Mouse (Mus musculus) heart, embryonic 16.5 days (tissue): ENCODE results near the gene Cadm1. TPM values are rescaled to one million over a fixed set of nuclear protein-coding genes. Genes with fewer than 3 reads are reported as not detected.

Experiments
- ATAC-seq: fragments of 200-750 bp; cut with Nextera tagmentation; replicated peaks from 2 replicates; pipeline ENCODE4 v1.8.0; 2017; ENCODE audit warnings: moderate number of reproducible peaks; ENCODE audit not compliant: insufficient read depth, low FRiP score; ENCODE audit errors: extremely low read depth
- H3K27ac ChIP-seq: fragments of 300-500 bp; sonication (generic); 2 replicates; pipeline ENCODE4 v1.5.1; 2014; ENCODE audit warnings: mild to moderate bottlenecking, low read length, control low read depth, moderate library complexity
- H3K27me3 ChIP-seq: fragments of 300-500 bp; sonication (generic); 2 replicates; pipeline ENCODE4 v1.6.1; 2014; ENCODE audit warnings: low read length, mixed read lengths; ENCODE audit not compliant: control insufficient read depth, insufficient read depth
- H3K36me3 ChIP-seq: fragments of 300-500 bp; sonication (generic); 2 replicates; pipeline ENCODE4 v1.6.1; 2014; ENCODE audit not compliant: control insufficient read depth, insufficient read depth
- H3K4me1 ChIP-seq: fragments of 300-500 bp; sonication (generic); 2 replicates; pipeline ENCODE4 v1.6.1; 2014; ENCODE audit warnings: low read length, mixed read lengths; ENCODE audit not compliant: control insufficient read depth, insufficient read depth
- H3K4me2 ChIP-seq: fragments of 300-500 bp; sonication (generic); 2 replicates; pipeline ENCODE4 v1.6.1; 2014; ENCODE audit warnings: low read depth, mild to moderate bottlenecking, control low read depth, low read length
- H3K4me3 ChIP-seq: fragments of 300-500 bp; sonication (generic); 2 replicates; pipeline ENCODE4 v1.5.1; 2014; ENCODE audit warnings: mild to moderate bottlenecking, control low read depth, low read length
- H3K9ac ChIP-seq: fragments of 300-500 bp; sonication (generic); 2 replicates; pipeline ENCODE4 v1.6.1; 2014; ENCODE audit warnings: low read length, control low read depth
- H3K9me3 ChIP-seq: fragments of 300-500 bp; sonication (generic); replicated peaks from 2 replicates; pipeline ENCODE4 v1.6.1; 2016; ENCODE audit warnings: low read length; ENCODE audit not compliant: control insufficient read depth
- WGBS: fragments of 180-500 bp; shearing (Covaris S2); extraction: QIAGEN DNeasy Blood & Tissue Kit; methylation state at CpG from one replicate; pipeline ENCODE4 v1.1.7; 2014; 5-methylcytosine and 5-hydroxymethylcytosine counted together
- polyA plus RNA-seq: library from polyadenylated mRNA; unstranded; fragments of >200 nt; fragmentation: Nextera tagmentation; extraction: Ambion mirVana; gene quantifications from 2 replicates; pipeline ENCODE4 v1.2.1, GENCODE M21; 2015

The Cadm1 gene
- polyA plus RNA-seq, 1 experiment from 2014 or later = 12.7 TPM

DNA sequence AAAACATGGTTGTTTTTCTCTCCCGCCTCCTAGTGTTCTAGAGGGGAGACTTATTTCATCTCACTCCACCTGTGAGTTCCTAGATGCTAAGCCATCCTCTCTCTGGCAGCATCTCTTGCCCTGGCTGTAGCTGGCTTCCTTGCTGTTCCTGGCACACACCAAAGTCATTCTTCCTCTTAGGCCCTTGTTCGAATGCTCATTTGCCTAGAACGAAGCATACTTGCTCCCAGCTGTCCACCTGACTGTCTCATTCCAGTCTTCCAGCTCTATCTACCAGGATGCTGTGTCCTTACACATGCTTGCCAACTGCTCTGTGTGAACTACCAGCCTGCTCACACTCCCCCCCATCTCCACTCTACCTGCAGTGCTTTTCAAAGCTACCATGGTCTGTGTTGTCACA, 211.8 kb downstream of the Cadm1 start:
- H3K4me1 ChIP-seq = no peaks in the 10 kb centered on the region; the same call in 1 of the 2 replicates
- no peaks in the 10 kb centered on the region for H3K36me3 ChIP-seq
- no peaks in the 10 kb centered on the region for H3K27me3 ChIP-seq
- no peak for ATAC-seq
- H3K4me3 ChIP-seq = no peak overlapping the region
- no peak overlapping the region for H3K4me2 ChIP-seq
- H3K27ac ChIP-seq = no peak overlapping the region
- H3K9ac ChIP-seq = no peak overlapping the region
- WGBS = 89% methylated on average over 3 of the region's 3 CpGs
- no peaks in the 10 kb centered on the region for H3K9me3 ChIP-seq

DNA sequence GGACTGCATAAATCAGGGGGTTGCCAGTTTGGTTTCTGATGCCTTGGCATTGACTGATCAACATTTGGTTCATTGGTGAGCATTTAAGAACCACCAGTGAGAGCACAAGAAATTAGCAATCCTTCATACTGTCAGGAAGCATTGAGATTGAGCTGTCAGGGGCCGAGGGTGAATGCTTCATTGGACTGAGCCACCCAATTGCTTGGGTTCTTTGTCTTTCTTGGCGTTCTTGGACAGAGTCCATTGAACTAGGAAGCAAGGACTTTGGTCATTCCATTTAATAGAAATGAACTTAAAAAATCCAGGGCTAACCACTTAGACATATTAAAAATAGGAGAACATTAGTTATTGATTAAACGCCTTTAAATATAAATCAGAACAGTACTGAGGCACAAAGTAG, 214.9 kb downstream of the Cadm1 start:
- no peaks in the 10 kb centered on the region for H3K4me1 ChIP-seq
- H3K27ac ChIP-seq = no peak overlapping the region
- H3K4me3 ChIP-seq = no peak overlapping the region
- no peak overlapping the region for H3K4me2 ChIP-seq
- 87% methylated on average over 3 of the region's 3 CpGs for WGBS
- no peaks in the 10 kb centered on the region for H3K27me3 ChIP-seq
- no peak for ATAC-seq
- no peaks in the 10 kb centered on the region for H3K9me3 ChIP-seq
- no peaks in the 10 kb centered on the region for H3K36me3 ChIP-seq
- no peak overlapping the region for H3K9ac ChIP-seq

DNA sequence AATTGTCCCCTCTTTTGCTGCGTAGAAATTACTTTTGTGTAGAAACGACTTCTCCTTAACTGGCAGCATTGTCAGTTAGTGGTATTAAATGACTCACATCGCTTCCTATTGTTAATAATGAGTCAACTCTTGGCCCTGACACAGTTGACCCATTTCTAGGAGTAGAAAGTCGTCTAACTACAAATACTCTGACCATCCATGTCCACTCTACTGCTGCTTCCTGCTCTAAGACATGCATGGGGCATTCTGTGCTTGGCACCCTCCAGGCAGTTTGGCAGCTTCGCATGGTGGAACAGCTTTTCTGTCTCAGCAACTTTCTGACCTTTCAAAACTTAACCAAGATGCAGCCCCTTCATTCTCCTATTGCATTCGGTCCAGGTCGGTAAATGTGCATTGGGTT, 215.7 kb downstream of the Cadm1 start:
- H3K27me3 ChIP-seq = no peaks in the 10 kb centered on the region
- no peak for ATAC-seq
- no peak overlapping the region for H3K27ac ChIP-seq
- H3K4me2 ChIP-seq = no peak overlapping the region
- no peaks in the 10 kb centered on the region for H3K9me3 ChIP-seq
- no peak overlapping the region for H3K9ac ChIP-seq
- 83% methylated on average over 7 of the region's 7 CpGs for WGBS
- no peak overlapping the region for H3K4me3 ChIP-seq
- H3K4me1 ChIP-seq = no peaks in the 10 kb centered on the region
- no peaks in the 10 kb centered on the region for H3K36me3 ChIP-seq

DNA sequence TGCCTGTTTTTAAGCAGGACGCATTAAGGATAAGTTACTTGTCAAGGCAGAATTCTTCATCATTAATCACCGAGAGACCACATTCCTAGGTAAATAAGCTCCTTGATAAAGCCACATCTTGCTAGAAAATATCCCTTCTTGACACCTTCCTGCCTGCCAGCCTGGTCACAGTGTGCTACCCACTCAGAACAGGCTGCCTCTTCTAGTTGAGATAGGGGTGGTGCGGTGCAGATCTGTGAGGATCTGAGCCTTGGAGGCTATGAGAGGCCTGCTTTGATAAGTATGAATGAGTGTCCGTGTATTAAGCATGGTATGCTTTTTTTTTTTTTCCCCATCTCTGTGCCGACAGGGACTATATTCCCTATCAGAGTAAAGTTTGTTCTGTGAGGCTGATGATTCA, 219.2 kb downstream of the Cadm1 start:
- Histone ChIP-seq H3K27ac (no peak overlapping the region), H3K9me3 (no peaks in the 10 kb centered on the region), H3K27me3 (no peaks in the 10 kb centered on the region), H3K4me1 (peaks cover 5% of the 10 kb centered on the region; the same call in 1 of the 2 replicates), H3K36me3 (no peaks in the 10 kb centered on the region), H3K9ac (no peak overlapping the region), H3K4me2 (no peak overlapping the region), H3K4me3 (no peak overlapping the region)
- 64% methylated on average over 5 of the region's 5 CpGs for WGBS
- no peak for ATAC-seq

DNA sequence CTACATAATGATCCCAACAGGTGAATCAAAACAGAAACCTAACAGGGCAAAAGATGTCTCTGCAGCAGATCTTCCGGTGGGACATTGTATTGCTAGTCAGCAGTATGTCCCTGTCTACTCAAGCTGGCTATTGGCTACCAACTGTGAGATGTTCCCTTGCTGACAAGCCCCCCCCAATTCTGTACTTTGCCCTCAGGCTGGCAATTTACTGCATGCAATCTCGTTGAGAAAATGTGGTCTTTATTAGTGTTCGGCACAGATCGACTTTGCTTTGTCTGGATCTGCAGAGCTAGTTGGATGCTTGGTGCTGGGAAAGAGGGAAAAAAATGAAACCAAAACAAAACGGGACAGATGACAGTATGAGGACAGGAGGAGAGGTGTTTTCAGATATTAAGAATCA, 222.5 kb downstream of the Cadm1 start:
- Histone ChIP-seq H3K9ac (no peak overlapping the region), H3K4me3 (no peak overlapping the region), H3K4me1 (peaks cover 5% of the 10 kb centered on the region; the same call in 1 of the 2 replicates), H3K4me2 (no peak overlapping the region), H3K27ac (no peak overlapping the region), H3K9me3 (no peaks in the 10 kb centered on the region), H3K36me3 (no peaks in the 10 kb centered on the region), H3K27me3 (no peaks in the 10 kb centered on the region)
- ATAC-seq = no peak
- 63% methylated on average over 5 of the region's 5 CpGs for WGBS

DNA sequence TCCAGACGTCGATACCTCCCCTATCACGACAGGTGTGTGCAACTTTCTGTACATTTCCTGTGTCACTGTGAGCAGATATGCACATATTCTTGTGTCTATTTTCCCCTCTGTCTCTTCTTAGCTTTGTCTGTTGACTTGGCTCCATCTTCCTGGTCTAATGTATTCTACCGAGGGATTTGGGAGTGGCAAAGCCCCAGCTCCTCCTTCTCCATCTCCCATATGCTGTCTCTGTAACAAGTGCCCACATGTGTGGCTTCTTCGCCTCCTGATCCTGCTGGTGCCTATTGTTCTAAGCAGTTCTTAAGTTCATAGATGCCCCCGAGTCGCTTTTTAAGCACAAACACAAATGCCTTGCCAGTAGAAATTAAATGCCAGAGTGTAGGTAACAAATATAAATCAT, 223.2 kb downstream of the Cadm1 start:
- no peaks in the 10 kb centered on the region for H3K36me3 ChIP-seq
- no peak overlapping the region for H3K9ac ChIP-seq
- peaks cover 5% of the 10 kb centered on the region; the same call in 1 of the 2 replicates for H3K4me1 ChIP-seq
- no peak overlapping the region for H3K4me3 ChIP-seq
- H3K4me2 ChIP-seq = no peak overlapping the region
- no peaks in the 10 kb centered on the region for H3K27me3 ChIP-seq
- 82% methylated on average over 7 of the region's 7 CpGs for WGBS
- H3K27ac ChIP-seq = no peak overlapping the region
- ATAC-seq = no peak
- H3K9me3 ChIP-seq = no peaks in the 10 kb centered on the region

DNA sequence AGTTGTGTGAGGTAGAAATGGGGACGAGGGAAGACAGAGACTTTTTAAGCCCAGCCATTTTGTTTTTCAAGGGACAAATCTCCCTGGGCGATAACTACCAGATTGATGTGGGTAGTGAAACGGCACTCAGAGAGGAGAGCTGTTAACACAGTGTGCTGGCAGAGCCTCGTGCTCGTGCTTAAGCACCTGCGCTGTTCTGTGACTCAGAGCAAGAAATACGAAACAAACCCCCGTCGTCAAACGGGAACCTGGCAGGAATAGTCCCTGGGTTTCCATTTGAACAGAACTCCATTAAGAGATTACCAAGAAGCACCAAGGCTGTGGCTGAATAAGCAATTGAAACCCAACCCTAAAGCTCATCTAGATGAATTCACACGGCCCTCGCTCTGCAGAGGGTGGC, 225.1 kb downstream of the Cadm1 start:
- peak overlapping the region; percentile 21; the same call in 1 of the 2 replicates for H3K4me2 ChIP-seq
- no peaks in the 10 kb centered on the region for H3K36me3 ChIP-seq
- H3K4me3 ChIP-seq = no peak overlapping the region
- WGBS = 49% methylated on average over 12 of the region's 12 CpGs
- no peaks in the 10 kb centered on the region for H3K27me3 ChIP-seq
- no peak overlapping the region for H3K9ac ChIP-seq
- peaks cover 5% of the 10 kb centered on the region; the same call in 1 of the 2 replicates for H3K4me1 ChIP-seq
- no peaks in the 10 kb centered on the region for H3K9me3 ChIP-seq
- ATAC-seq = 0 out of 2 replicates have a peak, but pooled peaks have one; percentile 32
- H3K27ac ChIP-seq = no peak overlapping the region

DNA sequence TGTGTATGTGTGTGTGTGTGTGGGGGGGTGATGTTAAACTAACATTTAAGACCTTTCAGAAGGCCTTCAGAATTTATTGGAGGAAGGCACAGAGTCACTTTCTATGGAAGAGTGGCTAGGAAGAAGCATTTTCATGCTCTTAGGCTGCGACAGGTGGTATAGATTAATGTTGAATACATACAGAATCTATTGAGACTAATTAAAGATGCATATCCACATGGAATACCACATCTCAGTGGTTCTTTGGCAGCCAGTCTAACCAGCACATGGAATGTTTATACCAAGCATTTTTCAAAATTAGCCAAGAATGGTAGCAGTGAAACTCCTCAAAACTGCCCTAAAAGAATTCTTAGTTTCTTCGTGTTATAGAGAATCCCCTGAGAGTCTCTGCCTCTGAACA, 227.8 kb downstream of the Cadm1 start:
- WGBS = 79% methylated on average over 2 of the region's 2 CpGs
- no peaks in the 10 kb centered on the region for H3K9me3 ChIP-seq
- no peak overlapping the region for H3K27ac ChIP-seq
- H3K4me2 ChIP-seq = no peak overlapping the region
- H3K27me3 ChIP-seq = no peaks in the 10 kb centered on the region
- no peaks in the 10 kb centered on the region for H3K4me1 ChIP-seq
- no peak overlapping the region for H3K4me3 ChIP-seq
- no peaks in the 10 kb centered on the region for H3K36me3 ChIP-seq
- ATAC-seq = no peak
- no peak overlapping the region for H3K9ac ChIP-seq

DNA sequence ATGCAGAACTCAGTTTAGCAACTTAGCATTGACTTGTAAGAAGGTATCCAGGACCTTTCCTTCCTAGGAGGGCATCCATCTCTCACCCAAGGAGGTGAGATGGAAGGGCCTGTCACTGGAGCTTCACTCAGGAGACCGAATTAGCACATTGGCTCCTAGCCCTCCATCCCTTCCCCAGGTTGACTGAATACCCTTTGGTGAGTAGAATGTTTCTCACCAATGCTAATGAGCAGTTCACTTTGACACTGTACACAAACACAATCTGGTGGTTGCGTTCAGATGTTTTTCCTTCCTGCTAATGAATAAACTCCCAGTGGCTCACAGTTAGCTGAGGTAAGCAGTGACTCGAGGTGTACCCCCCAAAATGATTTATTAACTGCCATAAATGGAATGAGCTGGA, 228.3 kb downstream of the Cadm1 start:
- ATAC-seq = no peak
- Histone ChIP-seq H3K4me1 (no peaks in the 10 kb centered on the region), H3K9ac (no peak overlapping the region), H3K9me3 (no peaks in the 10 kb centered on the region), H3K27ac (no peak overlapping the region), H3K36me3 (no peaks in the 10 kb centered on the region), H3K4me2 (no peak overlapping the region), H3K27me3 (no peaks in the 10 kb centered on the region), H3K4me3 (no peak overlapping the region)
- WGBS = 71% methylated on average over 3 of the region's 3 CpGs

DNA sequence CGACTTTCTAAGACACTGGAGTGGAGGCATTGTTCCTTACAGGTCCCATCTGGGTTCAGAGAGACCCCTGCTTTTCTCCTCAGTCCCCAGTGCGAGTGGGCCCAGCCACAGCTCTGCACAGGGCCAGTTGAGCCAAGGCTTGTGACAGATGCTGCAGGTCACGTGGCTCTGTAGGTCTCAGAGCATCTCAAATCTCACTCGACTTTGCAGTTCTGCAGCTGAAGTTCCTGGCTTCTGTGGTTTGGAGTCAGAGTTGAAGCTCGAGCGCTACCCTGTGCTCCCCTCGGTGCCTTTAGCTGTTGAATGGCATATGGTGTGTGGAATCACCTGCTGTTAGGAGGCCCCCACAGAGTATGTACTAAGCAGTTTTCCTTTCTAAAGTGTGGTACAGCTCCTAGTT, 229.8 kb downstream of the Cadm1 start:
- Histone ChIP-seq H3K4me1 (no peaks in the 10 kb centered on the region), H3K4me2 (no peak overlapping the region), H3K27ac (no peak overlapping the region), H3K27me3 (no peaks in the 10 kb centered on the region), H3K9me3 (no peaks in the 10 kb centered on the region), H3K36me3 (no peaks in the 10 kb centered on the region), H3K4me3 (no peak overlapping the region), H3K9ac (no peak overlapping the region)
- 66% methylated on average over 7 of the region's 7 CpGs for WGBS
- ATAC-seq = no peak
